Mouse (Mus musculus): Measurements from ENCODE around the gene Btg1.
A peak's percentile ranks its signal among the peaks of the same experiment; 100 is the strongest.

DNA sequence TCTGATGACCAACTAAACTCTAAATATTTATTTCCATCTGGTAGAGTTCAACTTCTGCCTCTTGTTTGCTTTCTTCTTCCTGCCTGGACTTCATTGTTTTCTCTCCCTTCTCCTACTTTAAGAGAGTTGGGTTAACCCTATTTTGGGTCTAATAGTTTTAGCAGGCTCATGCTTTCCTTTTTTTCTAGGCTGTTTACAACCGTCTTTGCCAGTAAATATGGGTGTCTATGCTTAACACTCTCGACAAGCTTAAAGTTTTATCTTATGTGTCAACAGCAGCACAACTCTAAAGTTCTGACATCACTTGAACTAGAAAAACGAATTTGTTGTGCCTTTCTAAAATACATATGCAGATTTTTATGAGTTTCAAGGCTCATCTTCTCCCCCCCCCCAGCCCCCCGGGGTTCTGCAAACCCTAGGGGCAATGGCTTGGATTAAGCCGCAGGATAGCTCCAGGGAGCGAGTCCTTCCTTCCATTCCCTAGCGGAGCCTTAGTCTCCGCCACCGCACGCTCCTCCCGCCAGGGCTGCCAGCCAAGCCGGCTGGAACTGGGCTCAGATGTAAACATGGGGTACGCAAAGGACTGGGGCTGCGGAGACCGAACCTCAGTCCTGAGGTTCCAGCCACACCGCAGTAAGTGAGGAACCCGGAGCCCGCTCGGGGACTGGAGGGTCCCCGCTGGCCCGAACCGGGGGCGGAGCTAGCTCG lies 651 bp upstream of the Btg1 start:
- TF ChIP-seq POLR2A (IDR thresholded peaks at IDR 0.05; ENCODE audit: borderline replicate concordance, extremely low read depth, insufficient read depth, insufficient read length, poor library complexity, severe bottlenecking) (no peak; the same call in 1 of the 2 replicates), CTCF (IDR thresholded peaks at IDR 0.05; ENCODE audit: borderline replicate concordance, extremely low read depth, insufficient read depth, insufficient read length) (0 out of 2 replicates have a peak, but pooled peaks have one; percentile 11)

All from brain, embryonic 14.5 days (tissue).